Mouse (Mus musculus): ENCODE measurements around the gene Dcdc2b. TPM values are rescaled to one million over a fixed set of nuclear protein-coding genes. Genes with fewer than 3 reads are reported as not detected.

Dcdc2b gene
- polyA plus RNA-seq, 1 experiment: not detected

- H3K27me3 ChIP-seq (ENCODE audit: control insufficient read depth): peaks cover 42% of the 10 kb centered on the region
- H3K4me1 ChIP-seq (ENCODE audit: control insufficient read depth): peaks cover 12% of the 10 kb centered on the region
- H3K4me3 ChIP-seq (replicated peaks): no peak overlapping the region
- H3K9me3 ChIP-seq (ENCODE audit: control insufficient read depth, low read length): no peaks in the 10 kb centered on the region
- H3K36me3 ChIP-seq (ENCODE audit: control insufficient read depth): no peaks in the 10 kb centered on the region
- TF ChIP-seq GATA1 (IDR thresholded peaks at IDR 0.05; ENCODE audit: low read length) (no peak), TAL1 (IDR thresholded peaks at IDR 0.05; ENCODE audit: low read length) (no peak)
These were observed 38.7 kb downstream of the Dcdc2b start for GRCm38 (mm10) chr4:129575171-129575844.

- H3K4me1 ChIP-seq (ENCODE audit: control insufficient read depth): peaks cover 10% of the 10 kb centered on the region
- peaks cover 39% of the 10 kb centered on the region for H3K27me3 ChIP-seq (ENCODE audit: control insufficient read depth)
- no peaks in the 10 kb centered on the region for H3K9me3 ChIP-seq (ENCODE audit: control insufficient read depth, low read length)
- H3K36me3 ChIP-seq (ENCODE audit: control insufficient read depth): no peaks in the 10 kb centered on the region
- no peak within 1 kb of the TSS for H3K4me3 ChIP-seq (replicated peaks)
- TF ChIP-seq TAL1 (IDR thresholded peaks at IDR 0.05; ENCODE audit: low read length) (no peak), GATA1 (IDR thresholded peaks at IDR 0.05; ENCODE audit: low read length) (no peak)
These were observed 40.6 kb downstream of the Dcdc2b start, which contains the start of gene Lck for GRCm38 (mm10) chr4:129573430-129573829. Gene Lck, minus strand, starts transcription at chr4:129573641.

GRCm38 (mm10) chr4:129573093-129573370 lies 41.0 kb downstream of the Dcdc2b start:
- peaks cover 35% of the 10 kb centered on the region for H3K27me3 ChIP-seq (ENCODE audit: control insufficient read depth)
- H3K36me3 ChIP-seq (ENCODE audit: control insufficient read depth): no peaks in the 10 kb centered on the region
- no peaks in the 10 kb centered on the region for H3K9me3 ChIP-seq (ENCODE audit: control insufficient read depth, low read length)

GRCm38 (mm10) chr4:129572236-129573092 lies 41.6 kb downstream of the Dcdc2b start:
- H3K4me3 ChIP-seq (replicated peaks): no peak overlapping the region
- peaks cover 32% of the 10 kb centered on the region for H3K27me3 ChIP-seq (ENCODE audit: control insufficient read depth)
- no peaks in the 10 kb centered on the region for H3K36me3 ChIP-seq (ENCODE audit: control insufficient read depth)
- no peaks in the 10 kb centered on the region for H3K9me3 ChIP-seq (ENCODE audit: control insufficient read depth, low read length)
- peaks cover 10% of the 10 kb centered on the region for H3K4me1 ChIP-seq (ENCODE audit: control insufficient read depth)
- TF ChIP-seq GATA1 (IDR thresholded peaks at IDR 0.05; ENCODE audit: low read length): no peak
- no peak for TF ChIP-seq TAL1 (IDR thresholded peaks at IDR 0.05; ENCODE audit: low read length)

More at GRCm38 (mm10) chr4:129573093-129573370, 41.0 kb downstream of the Dcdc2b start:
- H3K4me1 ChIP-seq (ENCODE audit: control insufficient read depth): peaks cover 10% of the 10 kb centered on the region
- TF ChIP-seq TAL1 (IDR thresholded peaks at IDR 0.05; ENCODE audit: low read length): no peak
- no peak for TF ChIP-seq GATA1 (IDR thresholded peaks at IDR 0.05; ENCODE audit: low read length)
- no peak overlapping the region for H3K4me3 ChIP-seq (replicated peaks)

GRCm38 (mm10) chr4:129571551-129572084 lies 42.4 kb downstream of the Dcdc2b start:
- Histone ChIP-seq H3K36me3 (ENCODE audit: control insufficient read depth) (no peaks in the 10 kb centered on the region), H3K4me3 (replicated peaks) (no peak overlapping the region), H3K27me3 (ENCODE audit: control insufficient read depth) (peaks cover 25% of the 10 kb centered on the region), H3K9me3 (ENCODE audit: control insufficient read depth, low read length) (no peaks in the 10 kb centered on the region), H3K4me1 (ENCODE audit: control insufficient read depth) (peaks cover 4% of the 10 kb centered on the region)
- TF ChIP-seq GATA1 (IDR thresholded peaks at IDR 0.05; ENCODE audit: low read length) (no peak), TAL1 (IDR thresholded peaks at IDR 0.05; ENCODE audit: low read length) (no peak)

DNA sequence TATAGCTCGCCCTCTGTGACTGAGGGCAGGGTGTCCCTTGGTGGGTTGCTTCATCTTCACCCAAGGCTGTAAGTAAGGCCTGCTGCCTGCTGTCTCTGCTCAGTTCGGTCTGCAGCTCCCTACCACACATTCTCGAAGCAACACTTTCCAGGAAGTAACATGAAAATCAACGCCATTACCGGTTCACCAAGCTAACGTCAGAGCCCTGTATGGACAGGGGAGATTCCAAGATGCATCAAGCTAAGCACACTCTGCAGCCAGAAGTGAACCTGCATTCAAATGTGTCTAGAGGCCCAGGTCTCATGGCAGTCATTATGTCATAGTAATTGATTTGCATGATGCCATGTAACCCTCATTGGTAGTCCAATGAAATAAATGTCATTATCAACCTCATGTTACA lies 44.0 kb downstream of the Dcdc2b start:
- TF ChIP-seq TAL1 (IDR thresholded peaks at IDR 0.05; ENCODE audit: low read length) (no peak), GATA1 (IDR thresholded peaks at IDR 0.05; ENCODE audit: low read length) (no peak)
- Histone ChIP-seq H3K36me3 (ENCODE audit: control insufficient read depth) (no peaks in the 10 kb centered on the region), H3K27me3 (ENCODE audit: control insufficient read depth) (peaks cover 14% of the 10 kb centered on the region), H3K9me3 (ENCODE audit: control insufficient read depth, low read length) (no peaks in the 10 kb centered on the region), H3K4me1 (ENCODE audit: control insufficient read depth) (peaks cover 2% of the 10 kb centered on the region), H3K4me3 (replicated peaks) (no peak overlapping the region)

DNA sequence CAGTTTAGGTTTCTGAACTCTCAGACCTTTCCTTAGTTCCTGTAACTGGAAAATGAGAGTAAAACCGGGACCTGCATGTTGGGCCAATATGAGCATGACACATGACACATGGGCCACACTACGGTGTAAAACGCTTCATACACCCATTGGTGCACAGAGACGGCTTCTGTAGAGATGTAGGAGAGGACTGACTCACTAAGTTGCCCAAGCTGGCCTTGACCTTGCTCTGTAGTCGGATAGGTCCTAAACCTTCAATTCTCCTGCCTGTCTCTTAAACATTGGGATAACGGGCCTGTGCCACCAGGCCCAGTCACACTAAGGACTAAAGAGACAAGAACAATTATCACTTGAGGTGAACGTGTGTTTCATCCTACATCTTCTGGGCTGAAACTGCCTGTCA lies 45.7 kb downstream of the Dcdc2b start:
- TF ChIP-seq TAL1 (IDR thresholded peaks at IDR 0.05; ENCODE audit: low read length): no peak
- TF ChIP-seq GATA1 (IDR thresholded peaks at IDR 0.05; ENCODE audit: low read length): no peak
- Histone ChIP-seq H3K4me3 (replicated peaks) (no peak overlapping the region), H3K27me3 (ENCODE audit: control insufficient read depth) (peaks cover 9% of the 10 kb centered on the region), H3K9me3 (ENCODE audit: control insufficient read depth, low read length) (no peaks in the 10 kb centered on the region), H3K4me1 (ENCODE audit: control insufficient read depth) (no peaks in the 10 kb centered on the region), H3K36me3 (ENCODE audit: control insufficient read depth) (no peaks in the 10 kb centered on the region)

GRCm38 (mm10) chr4:129565139-129565538 lies 48.9 kb downstream of the Dcdc2b start:
- TF ChIP-seq TAL1 (IDR thresholded peaks at IDR 0.05; ENCODE audit: low read length) (no peak), GATA1 (IDR thresholded peaks at IDR 0.05; ENCODE audit: low read length) (no peak)
- H3K4me3 ChIP-seq (replicated peaks): no peak overlapping the region
- H3K27me3 ChIP-seq (ENCODE audit: control insufficient read depth): no peaks in the 10 kb centered on the region; the same call in 1 of the 2 replicates
- peaks cover 11% of the 10 kb centered on the region for H3K4me1 ChIP-seq (ENCODE audit: control insufficient read depth)
- no peaks in the 10 kb centered on the region for H3K36me3 ChIP-seq (ENCODE audit: control insufficient read depth)
- no peaks in the 10 kb centered on the region for H3K9me3 ChIP-seq (ENCODE audit: control insufficient read depth, low read length)

DNA sequence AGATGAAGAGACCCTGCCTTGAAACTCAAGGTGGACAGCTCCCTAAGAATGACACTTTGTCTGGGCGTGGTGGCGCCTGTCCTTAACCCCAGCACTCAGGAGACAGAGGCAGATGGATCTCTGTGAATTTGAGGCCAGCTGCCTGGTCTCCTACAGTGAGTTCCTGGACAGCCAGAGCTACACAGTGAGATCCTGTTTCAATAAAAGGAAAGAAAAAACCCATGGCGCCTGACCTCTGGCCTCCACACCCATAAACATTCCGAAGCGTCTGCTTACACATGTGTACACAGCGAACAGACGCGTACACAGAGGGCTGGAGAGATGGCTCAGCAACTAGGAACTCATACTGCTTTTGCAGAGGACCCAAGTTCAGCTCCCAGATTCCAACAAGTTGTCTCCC lies 50.3 kb downstream of the Dcdc2b start:
- peaks cover 13% of the 10 kb centered on the region for H3K4me1 ChIP-seq (ENCODE audit: control insufficient read depth)
- no peaks in the 10 kb centered on the region for H3K9me3 ChIP-seq (ENCODE audit: control insufficient read depth, low read length)
- H3K36me3 ChIP-seq (ENCODE audit: control insufficient read depth): no peaks in the 10 kb centered on the region
- no peak overlapping the region for H3K4me3 ChIP-seq (replicated peaks)
- TF ChIP-seq TAL1 (IDR thresholded peaks at IDR 0.05; ENCODE audit: low read length): no peak
- no peak for TF ChIP-seq GATA1 (IDR thresholded peaks at IDR 0.05; ENCODE audit: low read length)
- no peaks in the 10 kb centered on the region; the same call in 1 of the 2 replicates for H3K27me3 ChIP-seq (ENCODE audit: control insufficient read depth)
